Mouse (Mus musculus) brain, embryonic 14.5 days (tissue): ENCODE data around the gene Fam83f.

ENCODE experiments used
- CTCF ChIP-seq: fragments of 200-500 bp; IDR thresholded peaks from 2 replicates; pipeline ENCODE4 v1.5.1; 2012; ENCODE audit warnings: inconsistent platforms, mild to moderate bottlenecking, moderate library complexity, borderline replicate concordance; ENCODE audit not compliant: insufficient read depth, insufficient read length; ENCODE audit errors: extremely low read depth
- POLR2A ChIP-seq: fragments of 200-500 bp; IDR thresholded peaks from 2 replicates; pipeline ENCODE4 v1.6.1; 2012; ENCODE audit warnings: mild to moderate bottlenecking, inconsistent platforms, borderline replicate concordance; ENCODE audit not compliant: poor library complexity, insufficient read depth, insufficient read length, severe bottlenecking; ENCODE audit errors: extremely low read depth

DNA sequence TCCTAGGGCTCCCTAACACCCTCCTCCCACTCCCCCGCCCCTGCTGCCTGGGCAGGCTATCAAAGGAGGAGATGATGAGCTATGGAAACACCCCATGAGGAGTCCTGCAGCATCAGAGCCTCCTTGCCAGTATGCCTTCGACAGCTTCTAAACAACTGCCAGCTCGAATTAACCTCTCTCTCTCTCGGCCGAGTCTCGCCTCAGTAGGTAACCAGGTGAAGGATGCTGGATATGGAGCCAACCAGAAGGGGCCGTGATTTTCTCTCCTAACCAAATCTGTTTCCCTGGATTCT is 13.9 kb downstream of the Fam83f start:
- TF ChIP-seq POLR2A (no peak), CTCF (no peak)
